Mouse (Mus musculus): ENCODE measurements around the gene Syngr3. TPM values are rescaled to one million over a fixed set of nuclear protein-coding genes. Genes with fewer than 3 reads are reported as not detected.

The Syngr3 gene
- total and polyA plus RNA-seq, 3 experiments = 0.32 to 3.9 (median 0.33) TPM

GRCm38 (mm10) chr17:24674277-24674676, 15.5 kb downstream of the Syngr3 start:
- no peak overlapping the region for H3K9ac ChIP-seq (ENCODE audit: insufficient read depth, low read depth)
- H3K27me3 ChIP-seq (replicated peaks) = no peaks in the 10 kb centered on the region
- dilution Hi-C loops (cut with MboI; ENCODE audit: extremely low pct_ligation_motif_present, extremely low pct_unique_long_range_greater_than_20kb, low sequenced_read_pairs) = no loop called here
- in situ Hi-C loops (cut with MboI; ENCODE audit: low pct_ligation_motif_present, low pct_unique_long_range_greater_than_20kb, low sequenced_read_pairs) = loop anchor here (5.0 kb wide), 1 partner anchor 142 kb away; the partner anchor contains the start of gene Rab26
- no peak overlapping the region for H3K27ac ChIP-seq (ENCODE audit: insufficient read depth, low read depth)
- H3K4me3 ChIP-seq (replicated peaks in 1 of 3; ENCODE audit: low read depth in 2 of 3, low read length in 2 of 3, poor library complexity in 1 of 3) = no peak overlapping the region
- no peak for DNase-seq (ENCODE audit: extremely low read depth)
- peaks cover 38 to 56% of the 10 kb centered on the region in 2 experiments for H3K36me3 ChIP-seq (replicated peaks in 1 of 2; ENCODE audit: control insufficient read depth in 1 of 2, insufficient read depth in 1 of 2, low read length in 1 of 2)
- H3K9me3 ChIP-seq (replicated peaks; ENCODE audit: low read length) = no peaks in the 10 kb centered on the region
- peaks cover 61% of the 10 kb centered on the region for H3K79me2 ChIP-seq (replicated peaks; ENCODE audit: control insufficient read depth, extremely low read depth, insufficient read depth, poor library complexity, severe bottlenecking)
- peaks cover 5 to 52% of the 10 kb centered on the region in 2 experiments; a peak in 2 of 4 replicates for H3K4me1 ChIP-seq (ENCODE audit: control insufficient read depth in 1 of 2, insufficient read depth in 2 of 2)
- H3K4me2 ChIP-seq (ENCODE audit: insufficient read depth, low read depth, poor library complexity, severe bottlenecking) = no peak overlapping the region
- TF ChIP-seq HCFC1 (IDR thresholded peaks at IDR 0.05; ENCODE audit: low read depth, low read length) (no peak), MXI1 (IDR thresholded peaks at IDR 0.05; ENCODE audit: low read depth, low read length) (no peak), POLR2A (IDR thresholded peaks at IDR 0.05; ENCODE audit: low read depth, low read length) (no peak), TCF12 (IDR thresholded peaks at IDR 0.05; ENCODE audit: low read depth, low read length) (no peak), PAX5 (IDR thresholded peaks at IDR 0.05; ENCODE audit: low read length) (no peak), MAZ (IDR thresholded peaks at IDR 0.05; ENCODE audit: low read depth, low read length) (no peak), USF2 (conservative IDR thresholded peaks at IDR 0.05; ENCODE audit: low read depth, low read length) (no peak), NRF1 (IDR thresholded peaks at IDR 0.05; ENCODE audit: low read depth, low read length) (no peak)

- Histone ChIP-seq H3K36me3 (replicated peaks in 1 of 2; ENCODE audit: control insufficient read depth in 1 of 2, insufficient read depth in 1 of 2, low read length in 1 of 2) (peaks cover 16 to 34% of the 10 kb centered on the region in 2 experiments), H3K4me2 (ENCODE audit: insufficient read depth, low read depth, poor library complexity, severe bottlenecking) (peak overlapping the region; percentile 98), H3K4me1 (ENCODE audit: control insufficient read depth in 1 of 2, insufficient read depth in 2 of 2) (peaks cover 5 to 67% of the 10 kb centered on the region in 2 experiments; a peak in 2 of 4 replicates), H3K9me3 (replicated peaks; ENCODE audit: low read length) (no peaks in the 10 kb centered on the region), H3K27ac (ENCODE audit: insufficient read depth, low read depth) (peak overlapping the region; percentile 29), H3K4me3 (replicated peaks in 1 of 3; ENCODE audit: low read depth in 2 of 3, low read length in 2 of 3, poor library complexity in 1 of 3) (peak overlapping the region; percentile 1 to 99 (median 31)), H3K27me3 (replicated peaks) (no peaks in the 10 kb centered on the region), H3K79me2 (replicated peaks; ENCODE audit: control insufficient read depth, extremely low read depth, insufficient read depth, poor library complexity, severe bottlenecking) (peaks cover 61% of the 10 kb centered on the region), H3K9ac (ENCODE audit: insufficient read depth, low read depth) (peak overlapping the region; percentile 97; the same call in 1 of the 2 replicates)
- dilution Hi-C loops (cut with MboI; ENCODE audit: extremely low pct_ligation_motif_present, extremely low pct_unique_long_range_greater_than_20kb, low sequenced_read_pairs) = no loop called here
- TF ChIP-seq USF1 (IDR thresholded peaks at IDR 0.05; ENCODE audit: low read depth, low read length) = no peak
- peak; percentile 62 for TF ChIP-seq ELF1 (IDR thresholded peaks at IDR 0.05; ENCODE audit: low read depth, low read length)
- in situ Hi-C loops (cut with MboI; ENCODE audit: low pct_ligation_motif_present, low pct_unique_long_range_greater_than_20kb, low sequenced_read_pairs) = loop anchor here (5.0 kb wide), 1 partner anchor 140 kb away; the partner anchor contains the start of gene Rab26
- DNase-seq (ENCODE audit: extremely low read depth) = no peak
These were observed 17.6 kb downstream of the Syngr3 start for GRCm38 (mm10) chr17:24672141-24672540.

GRCm38 (mm10) chr17:24671346-24671745, 18.4 kb downstream of the Syngr3 start:
- no peak for DNase-seq (ENCODE audit: extremely low read depth)
- H3K9me3 ChIP-seq (replicated peaks; ENCODE audit: low read length) = no peaks in the 10 kb centered on the region
- TF ChIP-seq NRF1 (IDR thresholded peaks at IDR 0.05; ENCODE audit: low read depth, low read length) = no peak
- no peak for TF ChIP-seq EP300 (IDR thresholded peaks at IDR 0.05; ENCODE audit: low read length)
- no peak for TF ChIP-seq KAT2A (IDR thresholded peaks at IDR 0.05; ENCODE audit: insufficient replicate concordance, low read length)
- TF ChIP-seq TCF12 (IDR thresholded peaks at IDR 0.05; ENCODE audit: low read depth, low read length) = no peak
- no peaks in the 10 kb centered on the region for H3K27me3 ChIP-seq (replicated peaks)
- in situ Hi-C loops (cut with MboI; ENCODE audit: low pct_ligation_motif_present, low pct_unique_long_range_greater_than_20kb, low sequenced_read_pairs) (loop anchor here (5.0 kb wide), 1 partner anchor 139 kb away; the partner anchor contains the start of gene Rab26), dilution Hi-C loops (cut with MboI; ENCODE audit: extremely low pct_ligation_motif_present, extremely low pct_unique_long_range_greater_than_20kb, low sequenced_read_pairs) (no loop called here)
- 0 out of 2 replicates have a peak overlapping the region, but pooled peaks have one; percentile 1 for H3K27ac ChIP-seq (ENCODE audit: insufficient read depth, low read depth)
- peaks cover 9 to 26% of the 10 kb centered on the region in 2 experiments for H3K36me3 ChIP-seq (replicated peaks in 1 of 2; ENCODE audit: control insufficient read depth in 1 of 2, insufficient read depth in 1 of 2, low read length in 1 of 2)
- H3K4me3 ChIP-seq (replicated peaks in 1 of 3; ENCODE audit: low read depth in 2 of 3, low read length in 2 of 3, poor library complexity in 1 of 3) = peak overlapping the region in 2 of 3 experiments; percentile 88 to 99
- peak overlapping the region; percentile 98 for H3K4me2 ChIP-seq (ENCODE audit: insufficient read depth, low read depth, poor library complexity, severe bottlenecking)
- H3K4me1 ChIP-seq (ENCODE audit: control insufficient read depth in 1 of 2, insufficient read depth in 2 of 2) = peaks cover 5 to 74% of the 10 kb centered on the region in 2 experiments; a peak in 2 of 4 replicates
- peaks cover 56% of the 10 kb centered on the region for H3K79me2 ChIP-seq (replicated peaks; ENCODE audit: control insufficient read depth, extremely low read depth, insufficient read depth, poor library complexity, severe bottlenecking)
- peak overlapping the region; percentile 97; the same call in 1 of the 2 replicates for H3K9ac ChIP-seq (ENCODE audit: insufficient read depth, low read depth)
